Mouse (Mus musculus) adrenal gland, postnatal 36 days (tissue): ENCODE measurements around the gene Pank2. TPM values are rescaled to one million over a fixed set of nuclear protein-coding genes. Genes with fewer than 3 reads are reported as not detected.

Source experiments
- DNase-seq, 2 experiments: peaks; one replicate each; pipeline ENCODE4 v3.0.0; 2021; ENCODE audit warnings: mixed read lengths in 1 of 2
- microRNA-seq: library from miRNA; unstranded; fragments of <30 nt; microRNA quantifications from one replicate; pipeline ENCODE4 v1.2.0, GENCODE M21; 2021
- total RNA-seq, 2 experiments: library from RNA; stranded (reverse); gene quantifications; 2 replicates each; pipeline ENCODE4 v1.2.3; 2021

Pank2 gene
- total RNA-seq, 2 experiments from 2014 or later: 46.6 to 58.6 TPM

DNA sequence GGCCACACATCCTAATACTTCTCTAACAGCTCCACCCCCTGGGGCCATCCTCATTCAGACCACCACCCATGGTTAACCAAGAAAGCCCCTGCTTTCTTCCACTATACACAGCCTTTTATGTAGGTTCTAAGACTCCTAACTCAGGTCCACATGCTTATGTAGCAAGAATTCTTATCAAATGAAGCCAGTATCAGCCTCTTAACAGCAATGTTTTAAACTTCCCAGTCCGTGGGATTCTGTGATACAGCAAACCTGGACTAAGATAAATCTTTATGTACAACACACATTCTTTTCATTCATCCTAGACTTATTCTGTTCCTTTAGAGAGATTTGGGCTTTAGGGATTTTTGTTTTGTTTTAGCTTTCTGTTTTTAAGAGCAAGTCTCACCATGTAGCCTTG, 61.4 kb downstream of the Pank2 start:
- DNase-seq: no peak

DNA sequence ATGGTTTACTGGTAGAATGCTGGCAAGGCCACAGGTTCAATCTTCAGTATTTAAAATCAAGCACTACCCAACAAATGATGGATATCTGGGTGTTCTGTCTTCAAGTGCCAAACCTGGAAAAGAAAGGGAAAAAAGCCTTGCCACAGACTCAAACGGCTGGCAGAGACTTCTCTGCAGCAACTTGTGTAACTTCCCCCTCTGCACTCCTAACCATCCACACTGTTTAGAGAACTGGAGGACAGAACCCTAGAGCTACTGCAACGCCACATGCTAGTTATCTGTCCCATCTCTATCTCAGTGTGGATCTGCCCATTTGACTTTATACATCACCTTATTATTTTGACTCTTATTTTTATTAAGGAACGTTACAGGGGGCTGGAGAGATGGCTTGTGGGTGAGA, 63.7 kb downstream of the Pank2 start:
- no peak for DNase-seq

DNA sequence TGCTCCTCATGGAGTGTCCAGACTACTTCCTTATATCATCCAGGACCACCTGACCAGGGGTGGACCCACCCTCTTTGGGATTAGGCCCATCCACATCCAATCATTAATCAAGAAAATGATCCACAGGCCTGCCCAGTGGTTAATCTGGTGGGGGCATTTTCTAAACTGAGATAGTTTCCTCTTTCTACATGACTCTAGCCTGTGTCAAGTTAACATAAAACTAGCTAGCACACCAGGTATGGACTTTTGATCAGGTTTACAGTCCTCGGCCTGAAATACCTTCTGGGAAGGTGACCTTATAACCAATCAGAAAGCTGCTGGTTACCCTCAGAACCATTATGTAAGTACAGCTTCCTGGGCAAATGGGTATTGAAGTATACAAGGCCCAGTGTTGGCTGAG, 66.7 kb downstream of the Pank2 start:
- no peak for DNase-seq

DNA sequence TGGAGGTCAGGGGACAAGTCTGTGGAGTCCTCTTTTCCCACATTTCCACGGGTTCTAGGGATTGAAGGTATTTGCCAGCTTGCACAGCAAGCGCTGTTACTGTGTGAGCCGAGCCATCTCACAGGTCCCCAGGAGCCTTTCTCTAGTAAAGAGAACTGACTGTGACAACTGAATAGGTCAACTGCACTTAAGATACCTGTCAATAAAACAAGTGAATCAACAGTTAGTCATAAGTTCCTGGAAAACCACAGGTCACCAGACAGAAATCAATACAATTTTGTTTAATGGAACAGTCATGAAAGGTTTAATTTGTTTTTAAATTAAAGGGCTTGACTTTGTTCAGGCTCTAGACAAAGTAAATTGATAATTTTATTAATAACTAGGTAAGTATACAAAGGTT, 68.3 kb downstream of the Pank2 start:
- DNase-seq: no peak

DNA sequence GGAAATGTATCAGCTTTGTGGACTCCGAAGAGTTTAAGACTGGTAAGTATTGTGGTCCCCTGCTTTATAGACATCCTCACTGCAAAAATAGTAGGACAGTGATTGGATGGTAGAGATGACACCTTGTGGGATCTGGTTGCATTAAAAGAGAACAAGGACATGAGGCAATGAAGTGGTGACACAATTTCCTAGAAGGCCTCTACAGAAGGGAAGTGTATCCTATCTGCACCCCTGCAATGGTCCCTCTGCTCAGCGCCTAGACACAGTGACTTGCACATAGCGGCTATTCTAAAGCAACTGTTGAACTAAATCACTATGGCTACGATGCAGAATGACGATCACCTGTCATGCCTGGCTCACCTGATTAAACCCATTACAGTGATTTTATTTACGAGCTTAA, 75.3 kb downstream of the Pank2 start:
- DNase-seq: no peak

DNA sequence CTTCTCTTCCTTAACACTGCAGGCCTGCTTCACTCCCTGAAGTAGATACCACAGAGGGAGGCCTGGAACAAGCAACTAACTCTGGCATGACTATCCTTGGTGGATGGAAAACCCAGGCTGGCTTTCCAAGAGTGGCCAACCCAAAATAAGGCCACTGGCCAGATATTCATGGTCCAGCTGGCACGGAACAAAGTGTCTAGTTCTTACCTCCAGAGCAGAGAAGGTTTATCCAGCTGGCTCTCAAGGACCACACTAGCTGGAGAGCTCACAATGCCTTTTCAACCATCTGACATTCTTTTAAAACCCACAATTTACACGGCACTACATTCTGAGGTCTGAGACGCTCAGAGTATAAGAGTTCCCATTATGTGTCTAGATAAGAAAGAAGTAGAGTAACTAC, 82.2 kb downstream of the Pank2 start:
- peak in 1 of 2 experiments; percentile 24 for DNase-seq

DNA sequence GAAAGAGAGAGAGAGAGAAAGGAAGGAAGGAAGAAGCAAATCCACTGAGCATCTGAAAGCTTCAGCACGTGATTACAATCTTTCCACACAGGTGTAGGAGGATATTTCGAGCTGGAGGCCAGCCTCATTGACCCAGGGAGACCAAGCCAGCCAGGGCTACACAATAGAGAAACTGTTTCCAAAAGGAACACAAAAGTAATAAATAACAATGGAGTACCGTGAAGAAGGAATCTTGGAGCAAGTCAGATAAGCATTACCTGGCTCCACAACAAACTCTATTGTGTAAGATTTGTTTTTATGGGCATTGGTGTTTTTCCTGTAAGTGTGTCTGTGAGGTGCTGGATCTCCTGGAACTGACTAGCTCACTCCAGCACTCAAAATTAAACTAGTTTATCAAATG, 83.3 kb downstream of the Pank2 start:
- no peak for DNase-seq

Small RNA genes within 50 kb of the gene (microRNA-seq; reads per million reads assigned to microRNA genes)
- 21.1 reads per million, percentile 34 among the genes with 10 or more reads in this experiment for gene Mir103-2

Other genes with a start within 250 kb of the Pank2 start
- gene Gfra4, start 219.4 kb upstream of the Pank2 start, total RNA-seq: 1 to 10 TPM; 4.1 to 4.6 TPM
- 1 to 10 TPM; 2.4 to 3.8 TPM for gene Adam33, start 198.7 kb upstream of the Pank2 start, total RNA-seq
- 1 to 10 TPM; 4.2 to 4.7 TPM for gene Siglec1, start 175.7 kb upstream of the Pank2 start, total RNA-seq
- 10 to 100 TPM in 1 of 2 experiments, 1 to 10 TPM in 1; 7.7 to 12.3 TPM for gene Hspa12b, start 135.2 kb upstream of the Pank2 start, total RNA-seq
- not detected for gene Gm11037, start 129.0 kb upstream of the Pank2 start, total RNA-seq
- gene 1700037H04Rik, start 102.4 kb upstream of the Pank2 start, total RNA-seq: 100 to 1,000 TPM in 1 of 2 experiments, 10 to 100 TPM in 1; 83.7 to 125 TPM
- gene Cenpb, start 82.4 kb upstream of the Pank2 start, total RNA-seq: 10 to 100 TPM; 60.0 to 68.2 TPM
- gene Cdc25b, start 75.5 kb upstream of the Pank2 start, total RNA-seq: 1 to 10 TPM; 5.5 to 5.7 TPM
- gene Spef1, start 75.2 kb upstream of the Pank2 start, total RNA-seq: 1 to 10 TPM; 4.9 to 6.1 TPM
- gene Ap5s1, start 55.4 kb upstream of the Pank2 start, total RNA-seq: 10 to 100 TPM; 14.0 to 21.1 TPM
- gene Mavs, start 28.4 kb upstream of the Pank2 start, total RNA-seq: 10 to 100 TPM; 32.8 to 43.2 TPM
- gene Rnf24, start 90.4 kb downstream of the Pank2 start, total RNA-seq: 1 to 10 TPM; 7.1 to 9.4 TPM
- 10 to 100 TPM; 28.2 to 30.5 TPM for gene Smox, start 229.0 kb downstream of the Pank2 start, total RNA-seq